Mouse (Mus musculus): ENCODE measurements around the gene Sertad3. TPM values are rescaled to one million over a fixed set of nuclear protein-coding genes. Genes with fewer than 3 reads are reported as not detected.

Gene Sertad3
- polyA plus RNA-seq, 2 experiments from 2014 or later = 41.9 to 47.6 TPM

GRCm38 (mm10) chr7:27471390-27472120 lies 2.0 kb upstream of the Sertad3 start:
- ATAC-seq = no peak

DNA sequence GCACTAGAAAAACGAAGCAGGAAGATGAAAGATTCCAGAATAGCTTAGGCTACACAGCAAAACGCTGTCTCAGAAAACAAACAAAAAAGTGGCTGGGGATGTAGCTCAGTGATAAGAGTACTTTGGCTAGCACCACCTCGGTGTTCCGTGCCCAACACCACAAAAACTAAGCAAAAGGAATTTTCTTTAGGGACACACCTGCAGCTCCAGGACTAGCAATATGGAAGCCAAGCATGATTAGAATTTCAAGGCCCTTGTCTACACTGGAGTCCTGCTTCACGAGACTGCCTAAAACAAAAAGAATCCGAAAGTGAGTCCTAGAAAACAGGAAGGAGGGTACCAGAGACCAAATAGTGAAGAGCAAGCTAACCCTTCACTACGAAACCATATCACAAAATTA lies 972 bp upstream of the Sertad3 start:
- ATAC-seq = no peak

DNA sequence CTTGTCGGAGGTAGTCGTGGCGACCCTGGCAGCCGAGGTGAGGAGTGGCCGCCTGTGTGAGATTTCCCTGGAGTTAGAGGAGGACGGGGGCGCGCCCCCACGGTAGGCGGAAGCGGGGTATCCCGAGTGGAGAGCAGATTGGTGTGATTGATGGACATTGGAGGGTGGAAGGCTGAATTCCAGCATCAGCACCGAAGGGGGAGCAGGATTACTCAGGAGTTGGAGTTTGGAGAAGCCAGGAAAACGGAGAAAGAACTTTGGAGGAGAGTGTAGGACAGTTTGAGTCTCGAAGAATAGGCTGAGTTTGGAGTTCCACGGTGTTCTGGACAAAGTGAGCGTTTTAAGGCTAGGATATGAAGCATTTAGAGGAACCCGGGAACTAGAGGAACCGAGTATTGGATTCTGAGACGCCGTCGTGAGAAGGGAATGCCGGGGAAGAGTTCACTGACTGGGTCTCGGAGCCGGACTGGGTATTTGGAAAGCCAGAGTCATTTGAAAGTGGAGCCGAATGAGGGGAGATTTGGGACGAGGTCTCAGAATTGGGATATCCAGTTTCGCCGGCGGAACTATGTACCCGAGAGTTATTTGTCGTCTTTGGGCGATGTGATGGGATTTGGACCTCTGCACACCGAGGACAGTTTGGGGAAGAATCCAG lies 394 bp downstream of the Sertad3 start:
- ATAC-seq = peak; percentile 11

GRCm38 (mm10) chr7:27474490-27474954 lies 954 bp downstream of the Sertad3 start:
- peak; percentile 71 for ATAC-seq

DNA sequence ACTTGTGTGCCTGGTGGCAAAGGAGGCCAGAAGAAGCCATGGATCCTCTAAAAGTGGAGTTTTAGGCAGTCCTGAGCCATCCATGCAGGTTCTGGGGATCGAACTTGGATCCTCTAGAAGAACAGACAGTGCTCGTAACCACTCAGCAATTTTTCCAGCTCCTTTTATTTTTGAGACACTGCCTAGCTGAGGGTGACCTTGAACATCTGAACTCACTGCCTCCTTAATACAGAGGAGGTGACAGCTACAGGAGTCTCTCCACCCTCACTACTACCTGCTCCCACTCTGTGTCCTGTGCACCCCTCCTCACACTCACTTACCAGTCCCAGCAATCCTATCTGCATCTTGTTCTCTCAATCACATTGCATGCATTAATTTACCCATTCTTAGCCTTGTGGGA lies 2.0 kb downstream of the Sertad3 start:
- no peak for ATAC-seq

DNA sequence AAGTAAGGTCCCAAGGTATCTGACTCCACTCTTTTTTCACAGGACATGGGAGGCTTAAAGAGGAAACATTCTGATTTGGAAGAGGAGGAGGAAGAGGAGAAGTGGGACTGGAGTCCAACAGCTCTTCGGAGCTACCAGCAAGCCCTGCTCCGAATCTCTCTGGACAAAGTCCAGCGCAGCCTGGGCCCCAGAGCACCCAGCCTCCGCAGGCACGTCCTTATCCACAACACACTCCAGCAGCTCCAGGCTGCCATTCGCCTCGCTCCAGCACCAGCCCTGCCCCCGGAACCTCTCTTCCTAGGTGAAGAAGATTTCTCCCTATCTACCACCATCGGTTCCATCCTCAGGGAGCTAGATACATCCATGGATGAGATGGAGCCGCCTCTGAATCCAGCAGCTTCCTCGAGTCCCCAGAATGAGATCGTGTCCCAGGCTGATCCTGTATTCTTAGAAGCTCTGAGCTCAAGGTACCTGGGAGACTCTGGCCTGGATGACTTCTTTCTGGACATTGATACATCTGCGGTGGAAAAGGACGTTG lies 2.6 kb downstream of the Sertad3 start:
- no peak for ATAC-seq

DNA sequence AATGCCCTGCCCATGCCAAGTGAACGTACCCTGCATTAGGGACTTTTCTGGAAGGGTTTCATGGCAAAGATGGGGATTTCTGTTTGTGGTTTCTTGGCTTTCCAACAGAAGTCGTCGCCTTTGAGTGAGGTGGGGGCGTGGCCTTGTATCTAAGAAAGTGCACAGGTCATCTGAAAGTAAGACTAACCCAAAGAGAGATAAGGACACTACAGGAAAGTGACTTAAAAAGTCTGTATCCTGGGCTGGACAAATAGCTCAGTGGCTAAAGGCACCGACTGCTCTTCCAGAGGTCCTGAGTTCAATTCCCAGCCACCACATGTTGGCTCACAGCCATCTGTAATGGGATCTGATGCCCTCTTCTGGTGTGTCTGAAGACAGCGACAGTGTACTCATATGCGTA lies 5.0 kb downstream of the Sertad3 start:
- ATAC-seq = no peak

DNA sequence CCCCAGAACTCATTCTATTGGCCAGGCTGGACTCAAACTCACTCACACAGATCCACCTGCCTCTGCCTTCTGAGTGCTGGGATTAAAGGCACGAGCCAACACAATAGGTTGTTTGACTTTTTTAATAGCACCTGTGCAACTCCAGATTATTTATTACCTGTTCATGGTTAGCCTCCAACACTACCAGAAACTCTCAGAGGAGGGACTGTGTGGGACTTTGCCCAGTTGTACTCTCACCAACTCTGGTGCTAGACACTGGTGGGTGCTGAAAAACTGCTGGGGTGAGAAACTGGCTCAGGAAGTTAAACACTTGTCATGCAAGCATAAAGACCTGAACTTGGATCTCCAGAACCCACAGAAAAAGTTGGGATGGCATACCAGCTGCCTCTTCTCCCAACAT lies 6.2 kb downstream of the Sertad3 start:
- ATAC-seq = no peak

DNA sequence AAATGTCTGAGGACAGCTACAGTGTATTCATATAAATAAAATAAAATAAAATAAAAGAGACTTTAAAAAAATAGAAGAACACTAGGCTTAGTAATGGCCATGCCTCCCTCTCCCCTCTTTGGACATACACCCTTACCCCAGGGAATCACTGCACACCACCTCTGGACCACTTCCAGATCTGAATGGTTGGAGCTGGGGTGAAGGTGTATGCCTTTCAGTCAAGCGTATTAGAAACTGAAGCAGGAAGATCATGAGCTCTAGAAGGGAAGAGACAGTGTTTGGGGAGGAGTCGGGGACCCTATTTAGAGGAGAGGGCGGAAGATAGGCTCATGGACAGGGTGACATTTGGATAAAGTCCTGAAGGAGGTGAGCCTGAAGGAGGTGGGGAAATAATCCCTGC lies 6.9 kb downstream of the Sertad3 start:
- no peak for ATAC-seq

- ATAC-seq = no peak
These were observed 7.5 kb downstream of the Sertad3 start for GRCm38 (mm10) chr7:27480927-27481626.

- ATAC-seq = peak; percentile 74
These were observed 8.0 kb downstream of the Sertad3 start for GRCm38 (mm10) chr7:27481627-27481969.

DNA sequence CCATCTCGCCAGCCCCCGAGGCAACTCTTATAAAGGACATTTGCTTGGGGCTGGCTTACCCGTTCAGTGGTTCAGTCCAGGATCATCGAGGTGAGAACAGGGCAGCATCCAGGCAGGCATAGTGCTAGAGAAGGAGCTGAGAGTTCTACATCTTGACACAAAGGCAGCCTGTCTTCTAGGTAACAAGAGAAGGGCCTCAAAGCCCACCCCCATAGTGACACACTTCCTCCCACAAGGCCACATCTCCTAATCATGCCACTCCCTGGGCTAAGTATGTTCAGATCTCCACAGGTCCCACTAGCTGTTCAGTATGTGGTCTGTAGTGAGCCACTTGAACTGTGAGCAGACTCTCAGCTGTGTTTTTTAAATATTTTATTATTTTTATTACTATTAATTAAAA lies 10.3 kb downstream of the Sertad3 start:
- no peak for ATAC-seq

GRCm38 (mm10) chr7:27486102-27486769 lies 12.7 kb downstream of the Sertad3 start:
- no peak for ATAC-seq

DNA sequence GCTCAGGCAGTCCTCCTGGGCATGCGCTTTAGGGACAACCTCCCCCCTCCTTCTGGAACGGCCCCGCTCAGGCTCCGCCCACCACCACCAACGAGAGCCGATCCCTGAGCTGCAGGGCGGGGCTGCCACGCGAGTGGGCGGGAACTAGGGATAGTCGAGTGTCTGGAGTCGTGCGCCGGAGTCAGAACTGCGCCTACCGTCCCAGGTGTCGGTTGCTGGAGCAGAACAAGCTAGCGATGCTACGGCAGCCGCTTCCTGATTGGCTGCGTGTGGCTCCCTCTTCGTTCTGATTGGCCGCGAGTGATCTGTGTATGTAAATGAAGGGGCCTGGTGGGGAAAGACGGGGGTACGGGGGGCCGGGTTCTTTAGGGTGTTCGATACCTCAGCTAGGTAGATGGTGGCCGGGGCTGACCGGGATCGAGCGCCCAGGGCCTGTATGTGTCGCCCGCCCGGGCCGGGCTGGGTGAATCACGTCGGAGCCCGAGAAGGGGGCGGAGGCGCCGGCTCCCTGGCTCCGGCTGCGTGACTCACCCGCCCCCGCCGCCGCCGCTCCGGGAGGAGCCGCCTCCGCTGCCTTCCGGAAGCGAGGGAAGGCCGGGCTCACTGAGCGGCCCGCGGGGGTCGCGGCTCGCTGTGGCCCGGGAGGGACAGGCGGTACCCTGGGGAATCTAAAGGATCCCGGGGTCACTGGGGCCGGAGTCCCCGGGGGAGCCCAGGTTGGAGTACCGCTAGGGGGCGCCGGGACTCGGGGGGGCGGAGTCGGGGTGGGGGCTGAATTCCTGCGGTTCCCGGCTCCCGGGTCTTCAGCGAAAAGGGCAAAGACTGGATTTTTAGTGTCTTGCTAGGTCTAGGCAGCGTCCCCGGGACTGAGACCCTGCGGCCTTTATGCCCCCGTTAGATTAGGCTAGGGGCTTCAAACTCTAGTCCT lies 13.5 kb downstream of the Sertad3 start, which contains the start of gene Sertad1:
Sertad1 (plus strand) TSS at position 141 of the 928 bp plus-strand sequence.
- ATAC-seq = peak; percentile 81

DNA sequence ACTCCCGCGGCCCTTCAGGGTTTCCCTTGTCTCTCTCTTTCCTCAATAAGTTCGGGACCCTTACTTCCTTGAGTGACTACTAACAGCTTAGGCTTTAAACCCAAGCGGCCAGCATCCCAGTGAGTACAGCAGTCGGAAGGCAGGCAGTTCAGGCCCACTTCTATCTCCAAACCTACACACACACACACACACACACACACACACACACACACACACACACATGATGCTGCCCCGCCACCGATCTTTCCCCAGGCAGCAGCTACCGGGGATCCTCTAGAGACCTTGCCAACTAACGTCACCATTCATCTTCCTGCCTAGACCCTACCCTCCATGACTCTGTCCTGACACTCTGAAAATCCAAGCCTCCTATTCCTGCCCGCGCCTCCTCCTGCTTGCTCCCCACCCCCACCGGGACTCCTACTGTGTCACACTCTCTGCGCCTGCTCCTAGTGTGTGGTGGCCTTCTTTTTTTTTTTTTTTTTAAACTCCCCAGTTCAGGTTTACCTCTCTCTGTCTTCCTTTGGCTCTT lies 14.2 kb downstream of the Sertad3 start:
- ATAC-seq = no peak

DNA sequence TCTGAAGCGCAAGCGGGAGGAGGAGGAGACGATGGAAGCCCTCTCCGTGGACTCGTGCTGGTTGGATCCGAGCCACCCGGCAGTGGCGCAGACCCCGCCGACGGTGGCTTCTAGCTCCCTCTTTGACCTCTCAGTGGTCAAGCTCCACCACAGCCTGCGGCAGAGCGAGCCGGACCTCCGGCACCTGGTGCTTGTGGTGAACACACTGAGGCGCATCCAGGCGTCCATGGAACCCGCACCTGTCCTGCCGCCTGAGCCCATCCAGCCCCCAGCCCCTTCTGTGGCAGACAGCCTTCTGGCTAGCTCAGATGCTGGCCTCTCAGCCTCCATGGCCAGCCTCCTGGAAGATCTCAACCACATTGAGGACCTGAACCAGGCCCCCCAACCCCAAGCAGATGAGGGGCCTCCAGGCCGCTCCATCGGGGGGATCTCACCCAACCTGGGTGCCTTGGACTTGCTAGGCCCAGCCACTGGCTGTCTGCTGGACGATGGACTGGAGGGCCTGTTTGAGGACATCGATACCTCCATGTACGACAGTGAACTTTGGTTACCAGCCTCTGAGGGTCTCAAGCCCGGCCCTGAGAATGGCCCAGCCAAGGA lies 15.8 kb downstream of the Sertad3 start:
- ATAC-seq = no peak

GRCm38 (mm10) chr7:27490227-27490542 lies 16.6 kb downstream of the Sertad3 start:
- no peak for ATAC-seq

DNA sequence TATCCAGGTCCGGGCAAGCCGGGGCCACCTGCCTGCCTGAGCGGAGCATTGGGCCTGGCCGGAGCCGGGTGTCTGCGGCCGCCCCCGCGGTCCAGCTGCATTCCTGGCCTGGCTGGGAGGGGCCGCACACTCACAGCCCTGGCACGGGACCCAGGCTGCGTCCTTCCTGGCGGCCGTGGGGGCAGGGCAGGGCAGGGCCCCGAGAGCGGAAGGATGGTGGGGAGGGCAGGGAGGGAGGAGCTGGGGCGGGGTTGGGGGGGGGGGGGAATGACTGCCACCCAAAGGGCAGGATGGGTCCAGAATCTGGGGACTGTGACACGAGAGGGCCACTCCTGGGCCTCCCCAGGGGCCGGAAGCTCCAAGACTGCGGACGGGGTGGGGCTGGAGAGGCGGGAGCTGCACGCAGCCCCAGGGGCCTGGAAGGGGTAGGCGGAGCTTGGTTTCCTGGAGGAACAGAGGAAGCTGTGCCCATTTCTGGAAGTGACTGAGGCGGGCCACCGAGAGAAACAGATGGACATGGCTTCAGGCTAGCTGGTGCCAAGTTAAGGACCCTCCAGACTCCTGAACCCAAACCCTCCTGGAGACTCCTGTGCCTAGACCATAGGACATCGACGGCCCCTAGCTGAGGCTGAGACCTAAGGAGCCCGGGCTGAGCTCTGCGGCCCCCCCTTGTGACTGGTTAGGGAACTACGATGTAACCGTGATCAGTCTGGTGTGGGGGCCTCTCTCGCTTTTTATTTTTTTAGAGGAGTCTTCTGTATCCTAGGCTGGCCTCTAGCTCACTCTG lies 17.2 kb downstream of the Sertad3 start:
- peak; percentile 43 for ATAC-seq

DNA sequence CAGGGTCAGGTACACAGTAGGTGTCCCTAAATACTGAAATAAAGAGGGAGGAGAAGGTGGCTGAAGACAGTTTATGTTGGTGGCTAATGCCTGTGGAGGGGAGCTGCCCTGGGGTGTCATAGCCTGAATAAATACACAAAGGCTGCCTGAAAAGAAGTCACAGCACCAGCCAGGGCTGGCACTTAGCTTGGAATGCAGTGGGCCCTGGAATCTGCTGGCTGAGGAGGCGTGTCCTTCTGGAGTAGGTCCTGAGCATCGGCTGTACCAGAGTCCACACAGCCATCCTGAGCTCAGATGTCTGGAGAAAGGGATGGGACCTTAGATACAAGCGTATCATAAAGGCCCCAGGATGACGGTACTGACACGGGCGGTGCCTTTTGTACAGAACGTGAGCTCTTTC lies 18.3 kb downstream of the Sertad3 start:
- ATAC-seq = no peak

DNA sequence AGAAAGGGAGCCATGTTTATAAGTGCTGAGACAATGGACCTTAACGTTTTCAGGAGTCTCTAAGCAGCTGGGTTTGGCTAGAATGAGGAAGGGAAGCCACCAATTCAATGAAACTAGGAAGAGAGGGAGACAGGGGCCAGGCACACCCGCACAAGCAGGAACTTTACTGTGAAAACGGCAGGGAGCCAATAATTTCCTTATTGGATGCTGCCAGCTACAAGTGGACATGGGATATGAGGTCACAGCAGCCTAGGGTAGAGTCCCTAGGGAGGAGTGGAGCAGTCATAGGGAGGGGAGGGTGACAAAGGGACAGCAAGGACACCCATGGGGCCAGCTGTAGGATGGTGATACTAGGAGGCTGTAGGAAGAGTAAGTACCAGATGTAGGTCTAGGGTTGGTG lies 19.5 kb downstream of the Sertad3 start:
- no peak for ATAC-seq
